In genomic region chr5:93263396-93264075, GRCm38 (mm10) we compare ENCODE assay signal across 22 mouse cellular contexts. TPM values are rescaled to one million over a fixed set of nuclear protein-coding genes. Genes with fewer than 3 reads are reported as not detected.
DNase-seq lines count a peak whose midpoint lies in the region; ATAC-seq and TF ChIP-seq lines count a peak whose summit lies in the region.
"Had no signal": no experiment of that assay in that cellular context is flagged by ENCODE, and none has a peak within 500 bp of the region (broad histone marks: within the 10 kb centered on the region; RNA-seq: fewer than 3 reads in every experiment).

No protein-coding gene starts in this region.

- TF ChIP-seq POLR2A in heart, adult 2 months (IDR thresholded peaks at IDR 0.05; ENCODE audit: insufficient read depth, low read depth, low read length), result no peak

- WGBS in heart, embryonic 12.5 days, result 58% methylated on average over 6 of the region's 6 CpGs
- 63% methylated on average over 6 of the region's 6 CpGs for WGBS in heart, adult 2 months

- intact Hi-C loops in heart, adult 2 months (cut with DNase I), result loop anchor here (10.0 kb wide), 1 partner anchor 759 kb away; the partner anchor contains the start of gene Scarb2

- H3K79me2 ChIP-seq in heart, adult 2 months (replicated peaks; ENCODE audit: control insufficient read depth, insufficient read depth, low read length), result no peaks in the 10 kb centered on the region

- no peak for ATAC-seq in heart, embryonic 12.5 days (ENCODE audit: insufficient number of reproducible peaks, low FRiP score)
- ATAC-seq: forebrain, postnatal 0 days; hindbrain, embryonic 16.5 days had no signal

- no peaks in the 10 kb centered on the region for H3K27me3 ChIP-seq in heart, embryonic 12.5 days (replicated peaks)
- no peaks in the 10 kb centered on the region for H3K27me3 ChIP-seq in heart, adult 2 months (ENCODE audit: control insufficient read depth, insufficient read depth, low read length)
- H3K27me3 ChIP-seq: embryonic facial prominence, embryonic 15.5 days; heart, embryonic 13.5 days; limb, embryonic 15.5 days; neural tube, embryonic 12.5 days had no signal

- H3K9ac ChIP-seq in heart, embryonic 12.5 days, result no peak overlapping the region
- H3K9ac ChIP-seq in heart, adult 2 months (ENCODE audit: low read depth, low read length), result no peak overlapping the region
- H3K9ac ChIP-seq: embryonic facial prominence, embryonic 15.5 days; forebrain, postnatal 0 days; heart, embryonic 13.5 days; limb, embryonic 15.5 days; liver, embryonic 15.5 days; neural tube, embryonic 12.5 days had no signal

- H3K4me1 ChIP-seq in heart, embryonic 12.5 days (replicated peaks), result peaks cover 20% of the 10 kb centered on the region
- no peaks in the 10 kb centered on the region; the same call in 1 of the 2 replicates for H3K4me1 ChIP-seq in heart, adult 2 months (ENCODE audit: control insufficient read depth, insufficient read depth, low read length)

- H3K4me2 ChIP-seq in heart, embryonic 12.5 days, result no peak overlapping the region
- H3K4me2 ChIP-seq: embryonic facial prominence, embryonic 15.5 days; heart, embryonic 13.5 days; limb, embryonic 15.5 days; midbrain, embryonic 11.5 days; neural tube, embryonic 12.5 days had no signal

- no peaks in the 10 kb centered on the region for H3K9me3 ChIP-seq in heart, embryonic 12.5 days (replicated peaks)
- H3K9me3 ChIP-seq: embryonic facial prominence, embryonic 15.5 days; forebrain, embryonic 10.5 days; heart, embryonic 13.5 days; limb, embryonic 15.5 days; liver, embryonic 15.5 days; neural tube, embryonic 12.5 days had no signal

- no peak overlapping the region; the same call in 1 of the 2 replicates for H3K27ac ChIP-seq in heart, embryonic 12.5 days (ENCODE audit: poor library complexity, severe bottlenecking)
- no peak overlapping the region for H3K27ac ChIP-seq in heart, adult 2 months
- H3K27ac ChIP-seq: embryonic facial prominence, embryonic 15.5 days; forebrain, embryonic 10.5 days; heart, embryonic 13.5 days; limb, embryonic 15.5 days; liver, embryonic 15.5 days; neural tube, embryonic 12.5 days had no signal

- H3K36me3 ChIP-seq in heart, embryonic 12.5 days, result no peaks in the 10 kb centered on the region
- H3K36me3 ChIP-seq in heart, adult 2 months (ENCODE audit: control insufficient read depth, insufficient read depth, low read length), result peaks cover 2% of the 10 kb centered on the region; the same call in 1 of the 2 replicates
- H3K36me3 ChIP-seq: embryonic facial prominence, embryonic 15.5 days; forebrain, embryonic 10.5 days; heart, embryonic 13.5 days; limb, embryonic 15.5 days; liver, embryonic 15.5 days; neural tube, embryonic 12.5 days had no signal

- TF ChIP-seq CTCF in heart, adult 2 months (IDR thresholded peaks at IDR 0.05), result no peak

- DNase-seq in thymus, postnatal 0 days (ENCODE audit: low spot score), result peak; percentile 48
- DNase-seq in thymus, adult 18-20 months, result no peak
- DNase-seq in Muller cell, postnatal 12 days (ENCODE audit: inconsistent ontology term), result peak; percentile 29
- DNase-seq in natural killer cell, adult 2 months (ENCODE audit: low spot score in 2 of 2), result peak; percentile 23 to 39
- DNase-seq in gastrocnemius, postnatal 10 days, result no peak
- no peak for DNase-seq in heart, adult 2 months
- DNase-seq: adrenal gland, postnatal 25 days; cerebellum, adult 11 months; cerebellum, postnatal 25 days; forebrain, postnatal 0 days; heart, postnatal 36 days; kidney, adult 11 months; right cerebral cortex, adult 18-20 months had no signal

- no peak for TF ChIP-seq EP300 in heart, adult 2 months (IDR thresholded peaks at IDR 0.05; ENCODE audit: insufficient read depth, low read depth, low read length)

- no peak overlapping the region for H3K4me3 ChIP-seq in heart, embryonic 12.5 days
- no peak overlapping the region for H3K4me3 ChIP-seq in heart, adult 2 months
- H3K4me3 ChIP-seq: embryonic facial prominence, embryonic 15.5 days; forebrain, embryonic 10.5 days; heart, embryonic 13.5 days; limb, embryonic 15.5 days; liver, embryonic 15.5 days; neural tube, embryonic 12.5 days had no signal

RNA-seq across cellular contexts. Expression of gene Ccng2, which starts 3.5 kb away (rescaled TPM):
- polyA plus RNA-seq in thymus, postnatal 0 days (2015; fragmentation: Nextera tagmentation; extraction: Ambion mirVana), result 120 and 123 TPM in 2 replicates
- 48.0 and 49.0 TPM in 2 replicates for polyA plus RNA-seq in heart, embryonic 12.5 days (2016; fragmentation: Nextera tagmentation; extraction: Ambion mirVana)
- 10 to 100 TPM; 16.9 to 18.2 TPM for total RNA-seq in gastrocnemius, postnatal 10 days (2021)
- total RNA-seq in heart, adult 2 months (2021), result 10 to 100 TPM; 12.3 to 13.5 TPM
- 7.2 and 13.3 TPM in 2 replicates for polyA plus RNA-seq in heart, adult 2 months (2012; rRNA removed)

RNA-seq across cellular contexts. Expression of gene 2010109A12Rik, which starts 57.2 kb away (rescaled TPM):
- 4.2 and 6.2 TPM in 2 replicates for polyA plus RNA-seq in thymus, postnatal 0 days (2015; fragmentation: Nextera tagmentation; extraction: Ambion mirVana)
- polyA plus RNA-seq in heart, embryonic 12.5 days (2016; fragmentation: Nextera tagmentation; extraction: Ambion mirVana), result 1.2 and 1.9 TPM in 2 replicates
- under 1 TPM in 1 of 2 experiments, not detected in 1; 0.50 TPM for total RNA-seq in gastrocnemius, postnatal 10 days (2021)
- total RNA-seq in heart, adult 2 months (2021), result under 1 TPM; 0.57 to 0.59 TPM
- polyA plus RNA-seq in heart, adult 2 months (2012; rRNA removed), result not detected in 2 replicates

RNA-seq across cellular contexts. Expression of gene Ccni, which starts 57.2 kb away (rescaled TPM):
- polyA plus RNA-seq in thymus, postnatal 0 days (2015; fragmentation: Nextera tagmentation; extraction: Ambion mirVana), result 104 and 128 TPM in 2 replicates
- polyA plus RNA-seq in heart, embryonic 12.5 days (2016; fragmentation: Nextera tagmentation; extraction: Ambion mirVana), result 118 and 128 TPM in 2 replicates
- total RNA-seq in gastrocnemius, postnatal 10 days (2021), result 100 to 1,000 TPM; 117 to 125 TPM
- 100 to 1,000 TPM; 147 to 166 TPM for total RNA-seq in heart, adult 2 months (2021)
- 56.5 and 119 TPM in 2 replicates for polyA plus RNA-seq in heart, adult 2 months (2012; rRNA removed)

Comparison
In these comparisons a context has a peak if more than half of its experiments do, and no peak if none do; other contexts are left out.
1. DNase-seq: peak in thymus, postnatal 0 days (single experiment), Muller cell, postnatal 12 days (single experiment) and natural killer cell, adult 2 months (2 of 2); none in thymus, adult 18-20 months (0 of 2), gastrocnemius, postnatal 10 days (single experiment) and heart, adult 2 months (0 of 2).